Mouse (Mus musculus) cerebellum, adult (tissue): Measurements from ENCODE around the gene Pxk.
A peak's percentile ranks its signal among the peaks of the same experiment; 100 is the strongest.

Experiments
- ATAC-seq: cut with Nextera tagmentation; 2 replicates; pipeline ENCODE4 v1.9.2; 2017; ENCODE audit warnings: mild to moderate bottlenecking, moderate library complexity, mixed read lengths; ENCODE audit not compliant: insufficient number of reproducible peaks, low FRiP score, low TSS enrichment

The Pxk gene

GRCm38 (mm10) chr14:8139724-8140710 is 42.0 kb downstream of the Pxk start:
- no peak for ATAC-seq

GRCm38 (mm10) chr14:8141131-8141530 is 43.1 kb downstream of the Pxk start:
- no peak for ATAC-seq

- no peak for ATAC-seq
Measured at GRCm38 (mm10) chr14:8145594-8146558, 47.9 kb downstream of the Pxk start.

- no peak for ATAC-seq
Measured at GRCm38 (mm10) chr14:8146611-8147223, 48.7 kb downstream of the Pxk start.

GRCm38 (mm10) chr14:8148842-8149241 is 50.8 kb downstream of the Pxk start:
- no peak for ATAC-seq

GRCm38 (mm10) chr14:8151757-8152156 is 53.7 kb downstream of the Pxk start:
- ATAC-seq: no peak

GRCm38 (mm10) chr14:8154072-8154471 is 56.1 kb downstream of the Pxk start:
- no peak for ATAC-seq

GRCm38 (mm10) chr14:8156947-8157346 is 58.9 kb downstream of the Pxk start:
- ATAC-seq: no peak

GRCm38 (mm10) chr14:8158721-8159120 is 60.7 kb downstream of the Pxk start:
- ATAC-seq: no peak

GRCm38 (mm10) chr14:8159141-8159540 is 61.1 kb downstream of the Pxk start:
- ATAC-seq: no peak

- ATAC-seq: no peak
Measured at GRCm38 (mm10) chr14:8161777-8162176, 63.8 kb downstream of the Pxk start.

- ATAC-seq: no peak; the same call in 1 of the 2 replicates
Measured at GRCm38 (mm10) chr14:8164463-8164862, 66.5 kb downstream of the Pxk start.

GRCm38 (mm10) chr14:8172507-8173410 is 74.7 kb downstream of the Pxk start, which contains the start of gene Pdhb:
Gene Pdhb (minus strand): TSS chr14:8173025.
- peak; percentile 99 for ATAC-seq

- ATAC-seq: peak; percentile 18
Measured at GRCm38 (mm10) chr14:8173542-8174250, 75.7 kb downstream of the Pxk start.

GRCm38 (mm10) chr14:8174634-8175033 is 76.6 kb downstream of the Pxk start:
- ATAC-seq: no peak

GRCm38 (mm10) chr14:8176251-8176650 is 78.2 kb downstream of the Pxk start:
- no peak for ATAC-seq

GRCm38 (mm10) chr14:8180371-8181035 is 82.5 kb downstream of the Pxk start:
- ATAC-seq: no peak

- no peak for ATAC-seq
Measured at GRCm38 (mm10) chr14:8183330-8183729, 85.3 kb downstream of the Pxk start.
